Mouse (Mus musculus): ENCODE results near the gene Hist1h3c.

Hist1h3c gene

GRCm38 (mm10) chr13:23757211-23757773 is 11.9 kb upstream of the Hist1h3c start:
- DNase-seq (ENCODE audit: low read depth, low spot score) = peak; percentile 91

DNA sequence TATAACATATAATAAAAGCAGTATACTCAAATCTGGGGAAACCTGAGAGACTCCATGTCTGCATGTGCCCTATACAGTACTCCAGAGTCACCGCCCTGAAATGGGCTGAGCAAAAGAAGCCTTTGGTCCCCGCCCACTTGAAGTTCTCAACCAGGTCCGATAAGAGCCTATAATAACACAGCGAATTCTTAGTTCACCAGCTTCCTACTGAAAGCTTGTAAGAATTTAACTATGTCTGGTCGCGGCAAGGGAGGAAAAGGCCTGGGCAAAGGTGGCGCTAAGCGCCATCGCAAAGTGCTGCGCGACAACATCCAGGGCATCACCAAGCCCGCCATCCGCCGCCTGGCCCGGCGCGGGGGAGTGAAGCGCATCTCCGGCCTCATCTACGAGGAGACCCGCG is 11.4 kb upstream of the Hist1h3c start, which contains the start of gene Hist1h4b:
Gene Hist1h4b, plus strand, starts transcription at position 224 of the 400 bp plus-strand sequence.
- peak; percentile 95 for DNase-seq (ENCODE audit: low read depth, low spot score)

GRCm38 (mm10) chr13:23755000-23755399 is 9.6 kb upstream of the Hist1h3c start:
- no peak for DNase-seq (ENCODE audit: low read depth, low spot score)

DNA sequence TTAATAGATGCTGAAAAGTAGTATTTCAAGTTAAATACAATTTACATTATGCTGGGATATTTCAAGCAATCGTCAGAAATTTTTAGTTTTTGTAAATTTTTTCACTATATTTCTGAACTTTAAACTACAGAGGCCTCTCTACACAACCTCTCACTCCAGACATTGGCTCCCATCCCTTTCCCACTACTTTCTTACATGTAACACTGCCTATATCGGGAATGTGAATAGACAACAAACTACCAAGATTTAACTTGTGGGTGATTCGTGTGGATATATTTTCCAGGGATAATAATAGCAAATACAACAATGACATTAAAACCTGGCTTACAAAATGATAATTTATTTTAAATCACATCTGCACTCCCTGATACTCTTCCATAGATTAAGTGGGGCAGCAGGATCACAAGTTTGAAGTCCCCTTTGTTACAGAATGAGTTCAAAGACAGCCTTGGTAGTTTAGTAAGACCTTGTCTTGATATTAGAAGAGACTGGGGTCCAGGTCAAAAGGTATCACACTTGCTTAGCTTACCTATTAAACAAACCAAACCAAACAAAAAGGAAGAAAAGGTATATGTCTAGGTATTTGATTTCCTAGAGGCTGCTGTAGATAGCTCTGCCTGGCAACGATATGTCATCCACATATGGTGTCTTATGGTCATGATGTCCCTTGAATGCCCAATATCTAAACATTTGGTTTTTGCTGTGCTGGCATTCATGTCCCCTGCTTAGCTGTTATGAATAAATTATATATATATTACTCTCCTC is 8.1 kb upstream of the Hist1h3c start:
- no peak for DNase-seq (ENCODE audit: low read depth, low spot score)

DNA sequence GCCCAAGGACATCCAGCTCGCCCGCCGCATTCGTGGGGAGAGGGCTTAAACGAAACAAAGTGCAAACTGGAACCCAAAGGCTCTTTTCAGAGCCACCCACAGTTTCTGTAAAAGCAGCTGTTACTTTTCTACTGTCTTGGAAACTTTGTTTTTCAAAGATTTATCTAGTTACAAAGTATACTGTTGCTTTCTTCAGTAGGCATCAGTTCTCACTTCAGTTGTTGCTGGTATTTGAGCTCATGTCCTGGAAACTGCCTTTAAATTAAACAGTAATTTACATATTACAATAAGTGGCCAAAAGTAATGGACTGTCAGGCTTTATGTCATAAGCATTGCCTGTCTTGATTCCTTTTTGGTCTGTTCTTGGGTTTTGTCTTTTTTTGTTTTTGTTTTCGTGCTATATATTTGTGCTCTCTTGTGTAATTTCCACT is 7.4 kb upstream of the Hist1h3c start:
- DNase-seq (ENCODE audit: low read depth, low spot score) = peak; percentile 24

DNA sequence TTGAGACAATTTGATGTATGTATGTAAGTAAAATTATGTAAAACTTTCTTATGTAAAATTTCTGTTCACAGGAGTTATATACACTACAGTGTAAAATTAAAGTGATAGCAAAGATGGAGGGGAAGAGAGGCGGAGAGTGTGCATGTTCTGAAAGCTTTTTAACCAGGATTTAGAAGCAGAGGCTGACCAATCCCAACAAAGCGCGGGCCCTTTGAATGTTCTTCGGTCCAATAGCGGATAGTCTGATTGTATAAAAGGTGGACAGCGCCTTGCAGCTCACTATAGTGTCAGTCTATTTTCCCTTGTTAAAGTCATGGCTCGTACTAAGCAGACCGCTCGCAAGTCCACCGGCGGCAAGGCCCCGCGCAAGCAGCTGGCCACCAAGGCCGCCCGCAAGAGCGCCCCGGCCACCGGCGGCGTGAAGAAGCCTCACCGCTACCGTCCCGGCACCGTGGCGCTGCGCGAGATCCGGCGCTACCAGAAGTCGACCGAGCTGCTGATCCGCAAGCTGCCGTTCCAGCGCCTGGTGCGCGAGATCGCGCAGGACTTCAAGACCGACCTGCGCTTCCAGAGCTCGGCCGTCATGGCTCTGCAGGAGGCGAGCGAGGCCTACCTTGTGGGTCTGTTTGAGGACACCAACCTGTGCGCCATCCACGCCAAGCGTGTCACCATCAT is 6.8 kb upstream of the Hist1h3c start, which contains the start of gene Hist1h3b:
Gene Hist1h3b, plus strand, starts transcription at position 201 of the 675 bp plus-strand sequence.
- DNase-seq (ENCODE audit: low read depth, low spot score) = peak; percentile 95

- DNase-seq (ENCODE audit: low read depth, low spot score) = peak; percentile 55
Observed at GRCm38 (mm10) chr13:23751478-23751956, 6.1 kb upstream of the Hist1h3c start.

- DNase-seq (ENCODE audit: low read depth, low spot score) = peak; percentile 79
Observed at GRCm38 (mm10) chr13:23750839-23751477, 5.6 kb upstream of the Hist1h3c start, which contains the start of gene Hist1h2ab. Gene Hist1h2ab, plus strand, starts transcription at chr13:23751126.

DNA sequence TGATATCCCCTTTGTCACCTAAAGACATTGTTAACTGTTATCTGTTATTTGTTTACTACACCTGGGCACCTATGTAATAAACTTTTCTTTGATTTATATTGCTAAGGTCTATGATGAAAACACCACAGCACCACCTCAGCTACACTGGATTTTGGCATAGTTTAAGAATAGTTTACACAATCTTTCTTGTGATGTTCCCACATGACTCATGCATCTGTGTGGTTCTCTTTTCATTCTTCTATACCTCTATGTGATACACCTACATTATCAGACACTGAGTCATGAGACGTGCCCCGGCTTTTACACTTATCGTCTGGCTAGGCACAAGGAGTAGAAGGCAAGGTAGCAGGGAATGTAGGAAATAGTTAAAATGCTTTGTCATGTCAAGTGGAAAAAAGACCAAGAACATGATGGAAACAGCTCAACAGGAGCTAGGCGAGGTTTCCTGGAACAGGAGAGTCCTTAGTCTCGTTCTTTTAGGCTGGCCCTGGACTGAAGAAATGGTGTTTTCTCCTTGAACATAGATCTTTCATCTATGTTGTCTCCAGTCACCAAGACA is 4.2 kb upstream of the Hist1h3c start:
- no peak for DNase-seq (ENCODE audit: low read depth, low spot score)

- peak; percentile 69 for DNase-seq (ENCODE audit: low read depth, low spot score)
Observed at GRCm38 (mm10) chr13:23747892-23748288, 2.5 kb upstream of the Hist1h3c start.

- peak; percentile 62 for DNase-seq (ENCODE audit: low read depth, low spot score)
Observed at GRCm38 (mm10) chr13:23747081-23747891, 1.9 kb upstream of the Hist1h3c start.

DNA sequence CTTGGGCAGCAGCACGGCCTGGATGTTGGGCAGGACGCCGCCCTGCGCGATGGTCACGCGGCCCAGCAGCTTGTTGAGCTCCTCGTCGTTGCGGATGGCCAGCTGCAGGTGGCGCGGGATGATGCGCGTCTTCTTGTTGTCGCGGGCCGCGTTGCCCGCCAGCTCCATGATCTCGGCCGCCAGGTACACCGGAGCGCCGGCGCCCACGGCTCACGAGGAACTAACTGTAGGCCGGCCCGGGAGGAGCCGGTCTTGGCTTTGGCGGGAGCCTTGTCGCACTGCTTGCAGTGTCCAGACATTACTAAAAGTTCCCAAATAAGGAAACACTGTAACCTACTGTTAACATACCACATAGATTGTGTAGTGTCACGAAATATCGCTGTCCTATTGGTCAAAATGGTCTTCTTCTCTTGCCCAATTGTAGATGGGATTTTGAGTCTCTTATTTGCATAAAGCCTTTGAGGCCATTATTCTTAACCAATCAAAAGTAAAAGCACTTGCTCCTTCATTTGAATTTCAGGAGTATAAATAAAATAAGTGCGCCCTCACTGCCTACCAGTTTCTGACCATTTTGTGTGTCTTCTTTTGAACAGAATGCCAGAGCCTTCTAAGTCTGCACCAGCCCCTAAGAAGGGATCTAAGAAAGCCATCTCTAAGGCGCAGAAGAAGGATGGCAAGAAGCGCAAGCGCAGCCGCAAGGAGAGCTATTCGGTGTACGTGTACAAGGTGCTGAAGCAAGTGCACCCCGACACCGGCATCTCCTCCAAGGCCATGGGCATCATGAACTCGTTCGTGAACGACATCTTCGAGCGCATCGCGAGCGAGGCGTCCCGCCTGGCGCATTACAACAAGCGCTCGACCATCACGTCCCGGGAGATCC is 1.0 kb upstream of the Hist1h3c start, which contains the start of gene Hist1h2bb:
Gene Hist1h2bb, plus strand, starts transcription at position 534 of the 880 bp plus-strand sequence.
- DNase-seq (ENCODE audit: low read depth, low spot score) = peak; percentile 92

- peak; percentile 65 for DNase-seq (ENCODE audit: low read depth, low spot score)
Observed at GRCm38 (mm10) chr13:23744421-23745380, 701 bp downstream of the Hist1h3c start.

- DNase-seq (ENCODE audit: low read depth, low spot score) = peak; percentile 62
Observed at GRCm38 (mm10) chr13:23743963-23744362, 1.4 kb downstream of the Hist1h3c start.

GRCm38 (mm10) chr13:23743215-23743614 is 2.2 kb downstream of the Hist1h3c start:
- DNase-seq (ENCODE audit: low read depth, low spot score) = peak; percentile 45

- peak; percentile 92 for DNase-seq (ENCODE audit: low read depth, low spot score)
Observed at GRCm38 (mm10) chr13:23742007-23742406, 3.4 kb downstream of the Hist1h3c start.

GRCm38 (mm10) chr13:23740910-23741309 is 4.5 kb downstream of the Hist1h3c start:
- peak; percentile 27 for DNase-seq (ENCODE audit: low read depth, low spot score)

GRCm38 (mm10) chr13:23740256-23740840 is 5.1 kb downstream of the Hist1h3c start:
- DNase-seq (ENCODE audit: low read depth, low spot score) = peak; percentile 32
